Mouse (Mus musculus): ENCODE results near the gene Myoz1.

DNA sequence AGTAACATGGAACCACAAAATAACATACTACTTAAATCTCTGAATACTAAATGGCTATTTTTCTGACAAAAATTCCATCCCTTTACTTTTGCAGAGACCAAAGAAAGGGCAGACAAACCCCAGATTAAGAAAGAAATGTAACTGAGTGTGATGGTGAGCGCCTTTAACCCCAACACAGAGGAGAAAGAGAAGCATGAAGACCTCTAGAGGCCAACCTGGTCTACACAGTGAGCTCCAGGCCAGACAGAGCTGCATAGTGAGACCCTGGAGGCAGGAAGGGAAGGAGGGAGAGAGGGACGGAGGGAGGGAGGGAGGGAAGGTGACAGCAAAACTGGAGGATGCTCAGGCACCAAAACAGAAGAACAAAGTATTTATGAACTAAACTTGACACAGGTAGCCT, 56.1 kb downstream of the Myoz1 start:
- TF ChIP-seq CTCF (IDR thresholded peaks at IDR 0.05; ENCODE audit: borderline replicate concordance, insufficient read depth, low read length) (no peak), POLR2A (IDR thresholded peaks at IDR 0.05; ENCODE audit: low read depth, low read length) (no peak)
